Mouse (Mus musculus) gastrocnemius, adult 2 months (tissue): ENCODE measurements around the gene Cyp2j9. TPM values are rescaled to one million over a fixed set of nuclear protein-coding genes. Genes with fewer than 3 reads are reported as not detected.
"Not testable (repeated sequence)": the region's sequence is repeated elsewhere in the genome, so short reads cannot be mapped to it uniquely, and the experiment has no call there.

Experiments
- DNase-seq: peaks from one replicate; pipeline ENCODE4 v3.0.0; 2022
- H3K27ac ChIP-seq: fragments of 200-600 bp; 2 replicates; pipeline ENCODE4 v1.8.1; 2022; ENCODE audit warnings: mild to moderate bottlenecking
- H3K4me3 ChIP-seq: fragments of 200-600 bp; 2 replicates; pipeline ENCODE4 v1.8.1; 2022; ENCODE audit warnings: mild to moderate bottlenecking, moderate library complexity
- CTCF ChIP-seq: fragments of 200-600 bp; IDR thresholded peaks from 2 replicates; pipeline ENCODE4 v1.8.1; 2022; ENCODE audit warnings: antibody characterized with exemption, mild to moderate bottlenecking, moderate library complexity
- intact Hi-C: fragments of 180-260 bp; cut with DNase I; formaldehyde crosslinking; loops from one replicate; pipeline ENCODE4 v1.15.1; 2025
- long read RNA-seq, 2 experiments: library from polyadenylated mRNA; stranded (forward); transcript quantifications; one replicate each; pipeline ENCODE4 v2.0.0; 2021
- total RNA-seq, 2 experiments: library from RNA; stranded (reverse); gene quantifications; 2 replicates each; pipeline ENCODE4 v1.2.3; 2021

Gene Cyp2j9
- under 1 TPM; 0.36 to 0.50 TPM for total RNA-seq
- long read RNA-seq, experiment 1, partial matches to known transcripts, result 0 of 1 reads
- long read RNA-seq, experiment 1, other reads (novel, unspliced or antisense), result 0 of 1 reads
- long read RNA-seq, experiment 2, result 0 reads

GRCm38 (mm10) chr4:96590911-96591790, at the start of gene Cyp2j9:
Cyp2j9 (minus strand) TSS chr4:96591578.
- DNase-seq, result peak; percentile 74
- H3K27ac ChIP-seq, result peak within 1 kb of the TSS; percentile 84
- no peak for TF ChIP-seq CTCF
- peak within 1 kb of the TSS; percentile 70 for H3K4me3 ChIP-seq
- intact Hi-C loops, result no loop called here

GRCm38 (mm10) chr4:96635455-96635854, 44.1 kb upstream of the Cyp2j9 start:
- DNase-seq, result no peak
- Histone ChIP-seq H3K4me3 (no peak overlapping the region), H3K27ac (no peak overlapping the region)
- intact Hi-C loops, result no loop called here
- TF ChIP-seq CTCF, result no peak

- TF ChIP-seq CTCF, result no peak
- no peak overlapping the region for H3K27ac ChIP-seq
- H3K4me3 ChIP-seq, result no peak overlapping the region
- intact Hi-C loops, result no loop called here
- DNase-seq, result no peak
These were observed 31.1 kb upstream of the Cyp2j9 start for GRCm38 (mm10) chr4:96622474-96622873.

- peak overlapping the region; percentile 70 for H3K4me3 ChIP-seq
- DNase-seq, result peak; percentile 75
- intact Hi-C loops, result no loop called here
- no peak for TF ChIP-seq CTCF
- peak overlapping the region; percentile 84 for H3K27ac ChIP-seq
These were observed 393 bp upstream of the Cyp2j9 start for GRCm38 (mm10) chr4:96591791-96592150.

GRCm38 (mm10) chr4:96581425-96582088, 9.8 kb downstream of the Cyp2j9 start:
- H3K27ac ChIP-seq, result no peak overlapping the region
- no peak for TF ChIP-seq CTCF
- no peak for DNase-seq
- intact Hi-C loops, result no loop called here
- no peak overlapping the region for H3K4me3 ChIP-seq

GRCm38 (mm10) chr4:96580351-96580750, 11.0 kb downstream of the Cyp2j9 start:
- intact Hi-C loops, H3K4me3 ChIP-seq, H3K27ac ChIP-seq, DNase-seq: not testable (repeated sequence)

- intact Hi-C loops, result no loop called here
- TF ChIP-seq CTCF, result no peak
These were observed 21.9 kb downstream of the Cyp2j9 start for GRCm38 (mm10) chr4:96569442-96569841.

GRCm38 (mm10) chr4:96567988-96568387, 23.4 kb downstream of the Cyp2j9 start:
- Histone ChIP-seq H3K4me3 (no peak overlapping the region), H3K27ac (no peak overlapping the region)
- TF ChIP-seq CTCF, result no peak
- DNase-seq, result no peak
- intact Hi-C loops, result no loop called here

More at GRCm38 (mm10) chr4:96569442-96569841, 21.9 kb downstream of the Cyp2j9 start:
- DNase-seq, result no peak
- Histone ChIP-seq H3K27ac (no peak overlapping the region), H3K4me3 (no peak overlapping the region)

- Histone ChIP-seq H3K27ac (no peak overlapping the region), H3K4me3 (no peak overlapping the region)
- DNase-seq, result no peak
- no peak for TF ChIP-seq CTCF
- intact Hi-C loops, result no loop called here
These were observed 25.6 kb downstream of the Cyp2j9 start for GRCm38 (mm10) chr4:96565808-96566207.

GRCm38 (mm10) chr4:96560464-96560863, 30.9 kb downstream of the Cyp2j9 start:
- DNase-seq, result no peak
- no peak for TF ChIP-seq CTCF
- H3K4me3 ChIP-seq, result no peak overlapping the region
- H3K27ac ChIP-seq, result no peak overlapping the region
- intact Hi-C loops, result no loop called here

GRCm38 (mm10) chr4:96559781-96560180, 31.6 kb downstream of the Cyp2j9 start:
- intact Hi-C loops, result no loop called here
- no peak for DNase-seq
- TF ChIP-seq CTCF, result no peak
- H3K27ac ChIP-seq, result no peak overlapping the region
- no peak overlapping the region for H3K4me3 ChIP-seq

GRCm38 (mm10) chr4:96553133-96553819, 38.1 kb downstream of the Cyp2j9 start, which contains the start of gene Cyp2j6:
Cyp2j6 (minus strand) TSS chr4:96553661.
- H3K27ac ChIP-seq, result peak within 1 kb of the TSS; percentile 80
- TF ChIP-seq CTCF, result no peak
- intact Hi-C loops, result no loop called here
- H3K4me3 ChIP-seq, result peak within 1 kb of the TSS; percentile 83
- peak; percentile 46 for DNase-seq
